Mouse (Mus musculus) liver, adult 2 months (tissue): ENCODE measurements around the gene Ccl17.

Experiments
- CTCF ChIP-seq: fragments of 200-500 bp; IDR thresholded peaks from 2 replicates; pipeline ENCODE4 v1.5.1; 2011; ENCODE audit warnings: low read depth, low read length, control low read depth
- POLR2A ChIP-seq: fragments of 200-500 bp; IDR thresholded peaks from 2 replicates; pipeline ENCODE4 v1.6.1; 2011; ENCODE audit warnings: low read length, control low read depth; ENCODE audit not compliant: insufficient read depth; ENCODE audit errors: extremely low read depth

DNA sequence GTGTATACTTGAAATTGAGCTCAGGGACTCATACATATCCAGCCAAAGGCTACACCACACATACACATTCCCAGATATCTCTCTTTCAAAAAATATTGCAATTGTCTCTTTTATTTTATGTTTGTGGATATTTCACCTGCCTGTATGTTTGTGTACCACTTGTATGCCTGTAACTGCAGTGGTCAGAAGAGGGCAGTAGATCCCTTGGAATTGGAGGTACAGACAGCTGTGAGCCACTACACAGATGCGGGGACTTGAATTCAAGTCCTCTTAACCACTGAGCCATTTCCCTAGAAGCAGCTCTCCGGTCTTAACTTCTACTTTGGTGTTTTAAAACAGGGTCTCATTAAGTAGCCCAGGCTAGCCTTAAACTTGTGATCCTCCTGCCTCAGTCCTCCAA, 15.5 kb upstream of the Ccl17 start:
- TF ChIP-seq POLR2A = no peak
- TF ChIP-seq CTCF = no peak
